9 mouse cellular contexts compared by ENCODE assay signal in genomic region chr3:153910489-153910888, GRCm38 (mm10). TPM values are rescaled to one million over a fixed set of nuclear protein-coding genes. Genes with fewer than 3 reads are reported as not detected.
DNase-seq lines count a peak whose midpoint lies in the region; ATAC-seq and TF ChIP-seq lines count a peak whose summit lies in the region.
"Had no signal": no experiment of that assay in that cellular context is flagged by ENCODE, and none has a peak within 500 bp of the region (broad histone marks: within the 10 kb centered on the region; RNA-seq: fewer than 3 reads in every experiment).

No protein-coding gene starts in this region.

- H3K9ac ChIP-seq in heart, embryonic 13.5 days: peak overlapping the region; percentile 97
- 0 out of 2 replicates have a peak overlapping the region, but pooled peaks have one; percentile 90 for H3K9ac ChIP-seq in hindbrain, embryonic 12.5 days
- H3K9ac ChIP-seq in midbrain, embryonic 13.5 days (replicated peaks): peak overlapping the region; percentile 39; the same call in 1 of the 2 replicates

- peaks cover 58% of the 10 kb centered on the region for H3K4me1 ChIP-seq in heart, embryonic 13.5 days
- peaks cover 57% of the 10 kb centered on the region for H3K4me1 ChIP-seq in G1E (ENCODE audit: insufficient read depth, low read depth, low read length)
- peaks cover 38% of the 10 kb centered on the region for H3K4me1 ChIP-seq in hindbrain, embryonic 12.5 days
- H3K4me1 ChIP-seq in midbrain, embryonic 13.5 days (replicated peaks): peaks cover 53% of the 10 kb centered on the region

- WGBS in heart, embryonic 13.5 days: 57% methylated on average over 7 of the region's 7 CpGs
- 78% methylated on average over 7 of the region's 7 CpGs for WGBS in hindbrain, embryonic 12.5 days
- 81% methylated on average over 7 of the region's 7 CpGs for WGBS in midbrain, embryonic 13.5 days

- H3K36me3 ChIP-seq in heart, embryonic 13.5 days: peaks cover 62% of the 10 kb centered on the region
- peaks cover 56% of the 10 kb centered on the region for H3K36me3 ChIP-seq in G1E (replicated peaks)
- H3K36me3 ChIP-seq in hindbrain, embryonic 12.5 days: peaks cover 54% of the 10 kb centered on the region
- H3K36me3 ChIP-seq in midbrain, embryonic 13.5 days: peaks cover 57% of the 10 kb centered on the region

- no peaks in the 10 kb centered on the region for H3K9me3 ChIP-seq in heart, embryonic 13.5 days
- no peaks in the 10 kb centered on the region for H3K9me3 ChIP-seq in G1E (replicated peaks)
- no peaks in the 10 kb centered on the region for H3K9me3 ChIP-seq in hindbrain, embryonic 12.5 days (replicated peaks)
- H3K9me3 ChIP-seq in midbrain, embryonic 13.5 days: no peaks in the 10 kb centered on the region

- TF ChIP-seq CTCF in G1E (IDR thresholded peaks at IDR 0.05; ENCODE audit: low read depth, low read length): no peak

- peak overlapping the region; percentile 48 for H3K27ac ChIP-seq in heart, embryonic 13.5 days (replicated peaks)
- H3K27ac ChIP-seq in hindbrain, embryonic 12.5 days: no peak overlapping the region
- no peak overlapping the region for H3K27ac ChIP-seq in midbrain, embryonic 13.5 days

- H3K4me3 ChIP-seq in heart, embryonic 13.5 days: peak overlapping the region; percentile 79
- peak overlapping the region; percentile 97 for H3K4me3 ChIP-seq in G1E (ENCODE audit: low read depth, low read length)
- no peak overlapping the region for H3K4me3 ChIP-seq in hindbrain, embryonic 12.5 days
- peak overlapping the region; percentile 89; the same call in 1 of the 2 replicates for H3K4me3 ChIP-seq in midbrain, embryonic 13.5 days (replicated peaks)

- no peak for DNase-seq in heart, adult 18-20 months
- no peak for DNase-seq in G1E (ENCODE audit: low spot score)
- DNase-seq in thymus, postnatal 10 days (ENCODE audit: low spot score in 2 of 2): no peak
- DNase-seq in spleen, adult 12 weeks (ENCODE audit: low spot score): no peak
- no peak for DNase-seq in spleen, postnatal 4 days (ENCODE audit: low spot score in 2 of 2)
- DNase-seq: thymus, adult 2 months had no signal

- no peaks in the 10 kb centered on the region for H3K27me3 ChIP-seq in heart, embryonic 13.5 days (replicated peaks)
- peaks cover 4% of the 10 kb centered on the region; the same call in 1 of the 2 replicates for H3K27me3 ChIP-seq in G1E (ENCODE audit: insufficient read depth, low read length)
- no peaks in the 10 kb centered on the region for H3K27me3 ChIP-seq in hindbrain, embryonic 12.5 days
- no peaks in the 10 kb centered on the region for H3K27me3 ChIP-seq in midbrain, embryonic 13.5 days

- no peak for ATAC-seq in heart, embryonic 13.5 days (ENCODE audit: extremely low read depth, insufficient number of reproducible peaks, low FRiP score, low TSS enrichment)
- ATAC-seq in G1E (ENCODE audit: extremely low read depth, insufficient number of reproducible peaks, low FRiP score, poor library complexity, severe bottlenecking): no peak
- no peak for ATAC-seq in hindbrain, embryonic 12.5 days (ENCODE audit: low FRiP score)
- no peak for ATAC-seq in midbrain, embryonic 13.5 days

- H3K4me2 ChIP-seq in heart, embryonic 13.5 days: peak overlapping the region; percentile 95
- peak overlapping the region; percentile 89 for H3K4me2 ChIP-seq in hindbrain, embryonic 12.5 days (replicated peaks)
- peak overlapping the region; percentile 90 for H3K4me2 ChIP-seq in midbrain, embryonic 13.5 days (replicated peaks)

RNA-seq across cellular contexts. Expression of gene Rabggtb, which starts 2.3 kb away (rescaled TPM):
- polyA plus RNA-seq in heart, embryonic 13.5 days (2015; fragmentation: Nextera tagmentation; extraction: Ambion mirVana): 50.3 and 55.1 TPM in 2 replicates
- 10 to 100 TPM; 91.9 to 99.4 TPM for total RNA-seq in heart, adult 18-20 months (2021)
- total RNA-seq in G1E (2014; fragmentation: Nextera tagmentation): 147 and 179 TPM in 2 replicates
- 227 and 242 TPM in 2 replicates for total RNA-seq in G1E (2017)
- polyA plus RNA-seq in G1E (2012): 26.7 and 30.3 TPM in 2 replicates
- polyA plus RNA-seq in hindbrain, embryonic 12.5 days (2016; fragmentation: Nextera tagmentation; extraction: Ambion mirVana): 36.5 and 37.4 TPM in 2 replicates
- 42.4 and 47.2 TPM in 2 replicates for polyA plus RNA-seq in midbrain, embryonic 13.5 days (2015; fragmentation: Nextera tagmentation; extraction: Ambion mirVana)

RNA-seq across cellular contexts. Expression of gene Msh4, which starts 4.6 kb away (rescaled TPM):
- polyA plus RNA-seq in heart, embryonic 13.5 days (2015; fragmentation: Nextera tagmentation; extraction: Ambion mirVana): 0.10 and 0.12 TPM in 2 replicates
- total RNA-seq in heart, adult 18-20 months (2021): under 1 TPM in 1 of 2 experiments, not detected in 1; 0.08 TPM
- total RNA-seq in G1E (2014; fragmentation: Nextera tagmentation): 0.19 and 0.45 TPM in 2 replicates
- 0.46 and 0.49 TPM in 2 replicates for total RNA-seq in G1E (2017)
- polyA plus RNA-seq in G1E (2012): not detected in 2 replicates
- polyA plus RNA-seq in hindbrain, embryonic 12.5 days (2016; fragmentation: Nextera tagmentation; extraction: Ambion mirVana): 0.06 and 0.17 TPM in 2 replicates
- 0.13 and 0.14 TPM in 2 replicates for polyA plus RNA-seq in midbrain, embryonic 13.5 days (2015; fragmentation: Nextera tagmentation; extraction: Ambion mirVana)

RNA-seq across cellular contexts. Expression of gene Acadm, which starts 33.9 kb away (rescaled TPM):
- polyA plus RNA-seq in heart, embryonic 13.5 days (2015; fragmentation: Nextera tagmentation; extraction: Ambion mirVana): 179 and 194 TPM in 2 replicates
- 1,000 to 10,000 TPM; 1,411 to 1,781 TPM for total RNA-seq in heart, adult 18-20 months (2021)
- 89.2 and 89.9 TPM in 2 replicates for total RNA-seq in G1E (2014; fragmentation: Nextera tagmentation)
- 212 and 260 TPM in 2 replicates for total RNA-seq in G1E (2017)
- polyA plus RNA-seq in G1E (2012): 6.4 and 8.3 TPM in 2 replicates
- 61.0 and 68.9 TPM in 2 replicates for polyA plus RNA-seq in hindbrain, embryonic 12.5 days (2016; fragmentation: Nextera tagmentation; extraction: Ambion mirVana)
- 50.6 and 53.7 TPM in 2 replicates for polyA plus RNA-seq in midbrain, embryonic 13.5 days (2015; fragmentation: Nextera tagmentation; extraction: Ambion mirVana)

Comparison
In these comparisons a context has a peak if more than half of its experiments do, and no peak if none do; other contexts are left out.
1. H3K9ac ChIP-seq: peak in every context shown above with its lines; median percentile 97 in heart, embryonic 13.5 days; 90 in hindbrain, embryonic 12.5 days; 39 in midbrain, embryonic 13.5 days.